Mouse (Mus musculus): ENCODE measurements at regions not wholly inside any gene's neighbourhood (a gene's known extent, or its start where the extent isn't known, plus 50 kb on each side); places are given as distances from the start of the nearest gene placed in this dataset.

DNA sequence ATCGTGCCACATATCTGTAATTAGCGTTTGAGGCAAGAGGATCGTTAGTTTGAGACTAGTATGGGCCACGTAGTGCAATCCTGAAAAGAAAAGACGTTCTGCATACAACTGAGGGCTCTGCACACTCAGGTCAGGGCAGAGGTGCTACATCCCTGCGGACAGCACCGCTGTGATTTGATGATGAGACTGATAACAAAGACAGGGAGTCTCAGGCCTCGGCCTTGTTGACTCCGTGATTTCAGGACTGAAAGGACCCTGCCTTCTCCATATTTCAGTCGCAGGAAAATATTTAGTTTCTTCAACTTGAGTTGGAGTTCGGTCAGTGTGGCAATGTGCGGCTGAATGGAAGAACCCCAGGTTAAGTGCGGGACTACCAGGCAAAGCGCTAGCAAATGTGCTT lies 210.1 kb downstream of the Etnk1 start:
- H3K9ac ChIP-seq (ENCODE audit: low read length), result no peak overlapping the region
- H3K9me3 ChIP-seq (ENCODE audit: control insufficient read depth, low read length), result no peaks in the 10 kb centered on the region
- DNase-seq (ENCODE audit: low spot score) (no peak), ATAC-seq (replicated peaks; ENCODE audit: low FRiP score) (no peak)
- no peaks in the 10 kb centered on the region for H3K36me3 ChIP-seq (ENCODE audit: control insufficient read depth, insufficient read depth, low read length)
- H3K27ac ChIP-seq (ENCODE audit: low read depth, low read length), result no peak overlapping the region
- peaks cover 9% of the 10 kb centered on the region; the same call in 1 of the 2 replicates for H3K4me1 ChIP-seq (replicated peaks; ENCODE audit: control insufficient read depth, insufficient read depth, low read length)
- 84% methylated on average over 14 of the region's 14 CpGs for WGBS
- H3K4me3 ChIP-seq (ENCODE audit: low read depth, low read length), result no peak overlapping the region
- no peak overlapping the region for H3K4me2 ChIP-seq (ENCODE audit: low read depth, low read length, severe bottlenecking)
- H3K27me3 ChIP-seq (ENCODE audit: control insufficient read depth, insufficient read depth, low read length), result no peaks in the 10 kb centered on the region

DNA sequence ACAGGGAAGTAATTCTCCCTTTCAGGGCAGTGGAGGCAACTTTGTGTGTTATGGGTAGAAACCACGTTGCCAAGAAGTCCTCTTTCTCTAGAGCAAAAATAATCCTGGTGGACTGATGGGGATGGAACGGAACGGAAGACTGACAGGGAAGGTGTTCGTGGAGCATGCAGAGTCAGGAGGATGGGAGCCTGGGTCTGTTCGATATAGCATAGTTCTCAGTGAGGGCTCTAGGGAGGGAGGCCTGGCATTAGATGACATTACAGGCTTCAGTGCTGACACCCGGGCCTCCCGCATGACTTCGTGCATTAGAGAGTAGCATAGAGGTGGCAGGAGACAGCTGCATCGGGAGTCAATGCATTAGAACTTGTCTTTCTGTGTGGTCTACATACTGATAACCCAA lies 211.1 kb downstream of the Etnk1 start:
- DNase-seq (ENCODE audit: low spot score) (no peak), ATAC-seq (replicated peaks; ENCODE audit: low FRiP score) (no peak)
- no peak overlapping the region for H3K4me2 ChIP-seq (ENCODE audit: low read depth, low read length, severe bottlenecking)
- no peaks in the 10 kb centered on the region for H3K27me3 ChIP-seq (ENCODE audit: control insufficient read depth, insufficient read depth, low read length)
- H3K27ac ChIP-seq (ENCODE audit: low read depth, low read length), result no peak overlapping the region
- no peak overlapping the region for H3K9ac ChIP-seq (ENCODE audit: low read length)
- 96% methylated on average over 9 of the region's 9 CpGs for WGBS
- no peak overlapping the region for H3K4me3 ChIP-seq (ENCODE audit: low read depth, low read length)
- H3K4me1 ChIP-seq (replicated peaks; ENCODE audit: control insufficient read depth, insufficient read depth, low read length), result no peaks in the 10 kb centered on the region
- H3K36me3 ChIP-seq (ENCODE audit: control insufficient read depth, insufficient read depth, low read length), result no peaks in the 10 kb centered on the region
- no peaks in the 10 kb centered on the region for H3K9me3 ChIP-seq (ENCODE audit: control insufficient read depth, low read length)

DNA sequence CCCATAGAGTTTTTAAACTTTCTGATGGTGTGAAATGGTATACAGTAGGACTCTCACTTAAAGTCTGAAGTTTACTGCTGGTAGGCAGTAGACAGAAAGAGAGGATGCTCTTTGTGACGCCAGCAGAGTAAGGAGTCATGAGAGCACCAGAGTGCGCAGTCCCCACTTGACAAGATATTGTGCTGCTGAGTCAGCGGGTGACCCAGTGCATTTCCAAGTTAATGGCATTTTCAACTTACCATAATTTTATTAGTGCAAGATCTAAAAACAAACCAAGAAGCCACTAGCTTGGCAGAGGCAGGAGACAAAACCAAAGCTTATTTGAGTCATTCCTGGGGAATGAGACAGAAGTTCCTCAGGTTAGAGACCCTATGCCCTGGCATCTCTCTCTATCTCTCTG lies 213.5 kb downstream of the Etnk1 start:
- ATAC-seq (replicated peaks; ENCODE audit: low FRiP score) (no peak), DNase-seq (ENCODE audit: low spot score) (no peak)
- Histone ChIP-seq H3K4me1 (replicated peaks; ENCODE audit: control insufficient read depth, insufficient read depth, low read length) (no peaks in the 10 kb centered on the region), H3K27me3 (ENCODE audit: control insufficient read depth, insufficient read depth, low read length) (no peaks in the 10 kb centered on the region), H3K9ac (ENCODE audit: low read length) (no peak overlapping the region), H3K27ac (ENCODE audit: low read depth, low read length) (no peak overlapping the region), H3K9me3 (ENCODE audit: control insufficient read depth, low read length) (no peaks in the 10 kb centered on the region), H3K4me3 (ENCODE audit: low read depth, low read length) (no peak overlapping the region), H3K36me3 (ENCODE audit: control insufficient read depth, insufficient read depth, low read length) (no peaks in the 10 kb centered on the region), H3K4me2 (ENCODE audit: low read depth, low read length, severe bottlenecking) (no peak overlapping the region)
- WGBS, result 91% methylated on average over 3 of the region's 3 CpGs

DNA sequence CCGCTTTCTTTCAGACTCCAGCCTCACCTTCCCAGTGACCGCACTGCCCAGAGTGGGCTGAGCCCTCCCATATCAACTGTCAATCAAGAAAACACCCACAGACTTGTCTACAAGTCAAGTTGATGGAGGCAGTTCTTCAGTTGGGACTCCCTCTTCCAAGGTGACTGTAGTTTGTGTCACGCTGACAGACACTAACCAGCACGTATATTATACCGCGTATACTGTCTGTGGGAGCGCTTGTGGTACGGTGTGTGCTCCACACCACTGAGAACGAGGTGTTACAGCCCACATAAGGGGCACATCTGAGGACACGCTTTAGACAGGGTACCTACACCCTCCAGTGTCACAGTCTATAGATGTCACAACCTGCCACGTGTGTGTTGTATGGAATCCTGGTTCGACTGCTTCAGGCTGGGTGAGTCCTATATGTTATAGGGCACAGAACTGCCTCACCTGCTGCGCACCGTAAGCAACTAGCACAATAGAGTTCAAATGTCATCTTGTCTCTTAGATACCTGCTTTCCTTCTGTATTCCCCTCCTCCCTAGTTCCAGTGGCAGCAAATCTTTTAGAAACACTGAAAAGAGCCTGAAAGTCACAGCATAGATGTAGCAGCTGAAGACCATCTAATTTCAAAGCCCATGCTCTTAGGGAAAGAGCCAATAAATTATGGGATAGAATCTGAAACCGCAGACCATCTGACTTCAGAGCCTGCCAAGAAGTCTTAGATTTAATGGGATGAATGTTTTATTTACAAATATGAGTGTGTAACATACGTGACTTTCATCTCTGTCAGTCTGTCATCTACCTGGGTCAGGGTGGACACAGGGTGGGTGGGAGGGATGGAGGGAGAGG lies 219.8 kb downstream of the Etnk1 start:
- H3K27ac ChIP-seq (ENCODE audit: low read depth, low read length), result no peak overlapping the region
- H3K4me2 ChIP-seq (ENCODE audit: low read depth, low read length, severe bottlenecking), result no peak overlapping the region
- H3K27me3 ChIP-seq (ENCODE audit: control insufficient read depth, insufficient read depth, low read length), result no peaks in the 10 kb centered on the region
- whole genome bisulfite sequencing, result 94% methylated on average over 16 of the region's 16 CpGs
- H3K4me3 ChIP-seq (ENCODE audit: low read depth, low read length), result no peak overlapping the region
- no peaks in the 10 kb centered on the region for H3K9me3 ChIP-seq (ENCODE audit: control insufficient read depth, low read length)
- no peak overlapping the region for H3K9ac ChIP-seq (ENCODE audit: low read length)
- ATAC-seq (replicated peaks; ENCODE audit: low FRiP score) (no peak), DNase-seq (ENCODE audit: low spot score) (no peak)
- H3K4me1 ChIP-seq (replicated peaks; ENCODE audit: control insufficient read depth, insufficient read depth, low read length), result no peaks in the 10 kb centered on the region
- H3K36me3 ChIP-seq (ENCODE audit: control insufficient read depth, insufficient read depth, low read length), result no peaks in the 10 kb centered on the region

DNA sequence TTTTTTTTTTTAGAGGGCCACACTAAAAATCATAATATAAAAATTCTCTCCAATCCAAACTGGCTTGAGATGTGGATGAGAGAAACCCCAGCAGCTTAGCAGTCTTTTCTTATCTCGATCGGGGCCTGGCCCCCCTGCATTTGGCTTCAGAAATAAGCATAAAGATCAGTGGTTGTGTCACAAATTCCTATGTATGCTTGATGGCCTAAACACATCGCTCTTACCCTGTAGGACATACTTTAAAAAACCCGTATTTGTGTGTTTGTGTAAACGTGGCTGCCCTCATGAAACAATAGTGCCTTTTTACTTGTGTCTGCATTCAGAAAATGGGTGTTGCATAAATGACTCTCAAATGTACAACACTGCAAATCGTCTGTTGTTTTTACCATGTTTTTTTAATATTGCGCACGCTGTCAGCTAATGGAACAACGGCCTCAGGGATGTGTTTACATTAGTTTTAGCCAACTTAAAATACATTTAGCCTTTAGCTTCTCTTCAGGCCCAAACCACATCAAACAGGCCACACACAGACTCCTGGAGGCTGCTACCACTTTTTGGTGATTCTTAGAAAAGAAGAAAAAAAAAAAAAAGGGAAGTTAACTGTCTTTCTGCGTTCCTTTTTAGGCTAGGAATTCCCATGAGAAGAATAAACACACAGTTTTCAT lies 226.7 kb downstream of the Etnk1 start:
- 79% methylated on average over 10 of the region's 10 CpGs for WGBS
- DNase-seq (ENCODE audit: low spot score), result no peak
- no peaks in the 10 kb centered on the region for H3K9me3 ChIP-seq (ENCODE audit: control insufficient read depth, low read length)

DNA sequence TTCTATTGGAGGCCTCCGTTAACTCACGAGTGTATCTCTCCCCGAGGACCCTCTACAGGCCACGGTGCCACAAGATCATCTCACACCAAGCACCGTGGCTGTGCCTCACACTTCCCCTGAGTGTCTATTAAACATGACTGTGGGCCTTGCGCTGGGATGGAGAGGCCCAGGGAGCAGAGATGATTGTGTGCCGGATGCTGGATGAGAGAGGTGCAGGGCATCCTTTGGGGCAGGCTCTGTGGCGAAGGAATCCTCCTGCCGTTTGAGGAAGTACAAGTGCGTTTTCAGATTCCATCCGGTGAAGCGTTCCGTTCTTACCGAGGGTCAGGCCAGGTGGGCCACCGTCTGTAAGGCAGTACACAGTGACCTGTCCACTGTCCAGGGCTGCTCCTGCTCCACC lies 227.4 kb downstream of the Etnk1 start:
- Histone ChIP-seq H3K27me3 (ENCODE audit: control insufficient read depth, insufficient read depth, low read length) (no peaks in the 10 kb centered on the region), H3K9me3 (ENCODE audit: control insufficient read depth, low read length) (no peaks in the 10 kb centered on the region), H3K9ac (ENCODE audit: low read length) (no peak overlapping the region), H3K36me3 (ENCODE audit: control insufficient read depth, insufficient read depth, low read length) (no peaks in the 10 kb centered on the region), H3K4me2 (ENCODE audit: low read depth, low read length, severe bottlenecking) (no peak overlapping the region), H3K4me1 (replicated peaks; ENCODE audit: control insufficient read depth, insufficient read depth, low read length) (no peaks in the 10 kb centered on the region), H3K4me3 (ENCODE audit: low read depth, low read length) (no peak overlapping the region), H3K27ac (ENCODE audit: low read depth, low read length) (no peak overlapping the region)
- WGBS, result 93% methylated on average over 15 of the region's 15 CpGs
- no peak for DNase-seq (ENCODE audit: low spot score)
- ATAC-seq (replicated peaks; ENCODE audit: low FRiP score), result no peak

More for the DNA sequence above, 226.7 kb downstream of the Etnk1 start:
- H3K36me3 ChIP-seq (ENCODE audit: control insufficient read depth, insufficient read depth, low read length), result no peaks in the 10 kb centered on the region
- no peak overlapping the region for H3K27ac ChIP-seq (ENCODE audit: low read depth, low read length)
- ATAC-seq (replicated peaks; ENCODE audit: low FRiP score), result no peak
- no peak overlapping the region for H3K4me3 ChIP-seq (ENCODE audit: low read depth, low read length)
- H3K9ac ChIP-seq (ENCODE audit: low read length), result no peak overlapping the region
- H3K4me2 ChIP-seq (ENCODE audit: low read depth, low read length, severe bottlenecking), result no peak overlapping the region
- H3K4me1 ChIP-seq (replicated peaks; ENCODE audit: control insufficient read depth, insufficient read depth, low read length), result no peaks in the 10 kb centered on the region
- H3K27me3 ChIP-seq (ENCODE audit: control insufficient read depth, insufficient read depth, low read length), result no peaks in the 10 kb centered on the region

DNA sequence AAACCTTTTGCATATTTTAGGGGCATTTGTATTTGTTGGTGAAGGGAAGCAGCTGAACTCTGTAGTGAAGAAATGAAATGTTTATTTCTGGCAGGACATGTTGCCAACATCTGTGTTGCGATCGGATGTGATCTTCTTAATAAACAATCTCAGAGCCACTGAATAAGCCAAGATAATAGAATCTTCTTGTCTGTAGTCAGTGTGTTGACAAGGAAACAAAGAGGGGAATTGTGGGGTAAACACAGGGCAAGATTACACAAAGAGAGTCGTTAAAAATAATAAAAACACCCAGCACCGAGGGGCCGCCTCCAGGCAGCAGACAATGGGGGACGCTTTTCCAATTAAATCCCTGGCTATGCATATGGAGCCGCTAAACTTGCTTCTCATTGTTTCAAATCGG lies 234.4 kb downstream of the Etnk1 start:
- WGBS, result 18% methylated on average over 8 of the region's 8 CpGs
- H3K4me1 ChIP-seq (replicated peaks; ENCODE audit: control insufficient read depth, insufficient read depth, low read length), result peaks cover 2% of the 10 kb centered on the region; the same call in 1 of the 2 replicates
- H3K4me2 ChIP-seq (ENCODE audit: low read depth, low read length, severe bottlenecking), result no peak overlapping the region
- ATAC-seq (replicated peaks; ENCODE audit: low FRiP score) (no peak), DNase-seq (ENCODE audit: low spot score) (no peak)
- H3K27ac ChIP-seq (ENCODE audit: low read depth, low read length), result no peak overlapping the region
- no peaks in the 10 kb centered on the region for H3K27me3 ChIP-seq (ENCODE audit: control insufficient read depth, insufficient read depth, low read length)
- H3K4me3 ChIP-seq (ENCODE audit: low read depth, low read length), result no peak overlapping the region
- H3K9ac ChIP-seq (ENCODE audit: low read length), result no peak overlapping the region
- H3K36me3 ChIP-seq (ENCODE audit: control insufficient read depth, insufficient read depth, low read length), result no peaks in the 10 kb centered on the region
- H3K9me3 ChIP-seq (ENCODE audit: control insufficient read depth, low read length), result no peaks in the 10 kb centered on the region

DNA sequence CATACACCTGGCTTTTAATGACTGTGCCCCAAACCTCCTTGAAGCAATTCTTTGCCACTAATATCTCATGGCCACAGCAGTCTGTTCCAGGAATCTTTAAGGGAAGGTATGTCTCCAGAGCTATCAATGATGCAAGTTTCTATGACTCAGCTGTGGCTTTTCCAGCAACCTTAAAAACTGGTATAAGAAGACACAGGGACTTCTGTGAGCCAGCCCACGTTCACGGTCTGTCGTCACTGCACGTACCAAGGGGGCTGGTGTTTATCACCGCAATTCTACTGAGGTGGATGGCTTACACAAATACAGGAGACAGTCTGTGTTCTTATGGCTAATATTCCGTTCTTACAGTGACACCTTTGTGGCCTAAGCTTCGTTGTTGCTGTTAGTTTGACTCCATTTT lies 234.9 kb downstream of the Etnk1 start:
- H3K4me3 ChIP-seq (ENCODE audit: low read depth, low read length), result no peak overlapping the region
- no peak for ATAC-seq (replicated peaks; ENCODE audit: low FRiP score)
- H3K27me3 ChIP-seq (ENCODE audit: control insufficient read depth, insufficient read depth, low read length), result no peaks in the 10 kb centered on the region
- H3K4me2 ChIP-seq (ENCODE audit: low read depth, low read length, severe bottlenecking), result no peak overlapping the region
- H3K4me1 ChIP-seq (replicated peaks; ENCODE audit: control insufficient read depth, insufficient read depth, low read length), result peaks cover 2% of the 10 kb centered on the region; the same call in 1 of the 2 replicates
- H3K27ac ChIP-seq (ENCODE audit: low read depth, low read length), result no peak overlapping the region
- no peak overlapping the region for H3K9ac ChIP-seq (ENCODE audit: low read length)
- H3K36me3 ChIP-seq (ENCODE audit: control insufficient read depth, insufficient read depth, low read length), result no peaks in the 10 kb centered on the region
- DNase-seq (ENCODE audit: low spot score), result no peak
- H3K9me3 ChIP-seq (ENCODE audit: control insufficient read depth, low read length), result no peaks in the 10 kb centered on the region
- 85% methylated on average over 7 of the region's 7 CpGs for WGBS

Measured in forebrain, embryonic 11.5 days (tissue).